Mouse (Mus musculus): Measurements from ENCODE around the gene Zdhhc22.

The Zdhhc22 gene

GRCm38 (mm10) chr12:86989890-86990754 lies at the start of gene Zdhhc22:
TSS of gene Zdhhc22 (minus strand) at chr12:86990430.
- no peak for DNase-seq

DNA sequence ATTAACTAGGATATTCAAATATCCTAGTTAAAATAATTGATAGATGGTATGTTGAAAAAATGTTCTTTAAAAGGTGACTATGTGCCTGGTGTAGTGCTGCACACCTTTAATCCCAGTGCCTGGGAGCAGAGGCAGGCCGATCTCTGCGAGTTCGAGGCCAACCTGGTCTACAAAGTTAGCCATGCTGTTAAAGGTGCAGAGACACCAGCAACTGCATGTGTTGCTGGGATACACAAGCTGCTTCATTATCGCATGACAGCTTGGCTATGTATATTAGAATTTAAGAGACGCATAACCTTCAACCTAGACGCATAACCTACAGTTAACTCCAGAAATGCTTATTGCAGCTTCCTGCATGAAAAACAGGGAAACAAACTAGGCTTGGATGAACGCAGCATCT lies 46.4 kb upstream of the Zdhhc22 start:
- DNase-seq: no peak

DNA sequence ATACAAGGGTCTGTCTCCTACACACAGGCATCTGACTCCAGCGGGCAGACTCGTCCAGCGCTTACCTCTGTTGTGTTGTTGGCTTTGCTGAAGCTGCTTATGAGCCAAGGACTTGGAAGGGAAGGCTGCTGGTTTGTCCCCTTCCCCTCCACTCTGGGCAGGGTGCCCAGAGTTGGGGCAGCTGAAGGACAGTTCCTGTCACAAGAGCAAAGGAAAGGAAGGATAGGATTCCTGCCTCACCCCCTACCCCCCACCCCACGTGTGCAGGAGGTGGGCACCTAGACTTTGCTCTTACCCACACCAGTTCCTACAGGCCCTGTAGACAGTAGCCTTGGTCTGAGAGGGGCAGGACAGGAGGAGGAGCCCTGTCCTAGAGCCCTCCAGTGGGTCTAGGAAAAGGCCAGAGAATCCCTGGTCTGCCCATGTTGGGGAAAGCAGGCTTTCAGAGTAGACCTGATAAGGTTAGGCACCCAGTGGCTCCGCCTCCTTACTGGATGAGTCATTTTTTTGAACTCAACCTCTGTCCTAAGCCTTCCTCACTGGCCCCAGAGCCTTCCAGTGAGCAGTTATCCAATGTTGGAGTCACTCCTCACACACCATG lies 41.0 kb upstream of the Zdhhc22 start:
- no peak for DNase-seq

DNA sequence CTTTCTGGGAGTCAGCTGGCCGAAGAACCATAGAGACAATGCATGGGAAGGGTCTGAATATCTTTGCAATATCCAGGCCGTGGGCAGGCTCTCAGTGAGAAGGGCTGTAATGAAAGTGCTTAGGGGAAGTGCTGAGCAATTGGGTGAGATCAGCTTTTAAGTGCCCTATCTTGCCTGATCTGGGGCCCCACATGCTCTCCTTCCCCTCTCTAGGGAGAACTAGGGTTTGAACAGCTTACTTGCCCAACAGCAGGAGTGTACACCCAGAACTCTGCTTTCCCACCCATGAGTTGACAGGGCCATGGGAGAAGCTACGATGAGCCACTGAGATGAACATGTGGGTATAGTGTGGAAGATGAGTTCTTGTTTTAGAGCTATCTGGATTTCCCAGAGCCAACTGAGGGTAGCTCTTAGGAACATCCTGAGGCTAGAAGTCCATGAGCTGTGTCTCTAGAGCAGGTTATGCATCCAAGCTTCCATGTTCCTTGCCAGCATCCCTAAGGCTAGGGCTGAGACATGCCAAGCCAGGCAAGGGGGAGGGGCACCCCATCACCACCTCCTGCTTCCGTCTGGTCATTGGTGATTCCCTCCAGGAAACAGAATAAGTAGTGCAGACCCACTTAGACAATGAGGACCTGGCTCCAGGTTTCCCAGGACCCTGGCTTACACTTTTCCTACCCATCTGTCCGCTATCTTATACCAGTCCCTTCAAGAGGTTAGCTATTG lies 39.2 kb upstream of the Zdhhc22 start:
- peak; percentile 91 for DNase-seq

- DNase-seq: peak; percentile 54
Measured at GRCm38 (mm10) chr12:87028068-87028467, 37.8 kb upstream of the Zdhhc22 start.

DNA sequence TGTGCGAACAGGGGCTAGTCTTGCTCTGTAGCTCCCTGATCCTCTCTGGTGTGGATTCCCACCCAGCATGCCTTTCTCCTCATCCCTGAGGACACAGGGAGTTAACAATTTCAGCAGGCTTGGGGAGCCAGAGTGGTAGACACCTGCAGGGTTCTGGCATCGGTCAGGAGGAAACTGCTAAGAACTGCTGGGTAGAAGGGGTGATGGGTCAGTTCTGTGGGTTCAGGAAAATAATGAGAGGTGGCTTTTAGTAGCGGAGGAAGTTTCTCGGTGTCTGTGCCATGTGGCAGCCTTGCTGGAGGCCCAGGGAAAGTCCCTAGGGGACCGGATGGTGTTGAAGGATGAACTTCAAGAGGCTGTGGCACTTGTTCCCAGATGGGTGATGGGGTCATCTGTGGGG lies 37.2 kb upstream of the Zdhhc22 start:
- DNase-seq: peak; percentile 59

DNA sequence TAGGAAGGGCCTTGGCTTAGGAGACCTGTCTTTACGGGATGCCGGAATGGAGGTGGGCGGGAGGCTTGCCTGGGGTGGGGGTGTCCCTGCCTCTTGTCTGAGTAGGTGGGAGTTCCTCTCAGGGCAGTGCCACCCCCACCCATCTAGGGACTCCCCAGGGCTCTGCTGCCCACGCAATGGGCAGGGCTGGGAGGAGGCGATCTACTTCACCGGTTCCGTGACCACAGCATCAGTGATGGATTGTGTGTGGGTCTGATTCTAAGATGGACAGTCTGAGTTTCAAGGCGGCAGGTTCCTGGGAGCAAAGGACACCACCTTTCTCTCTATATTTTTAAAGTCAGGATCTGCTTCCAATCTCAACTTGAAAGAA lies 36.6 kb upstream of the Zdhhc22 start:
- peak; percentile 61 for DNase-seq

- peak; percentile 90 for DNase-seq
Measured at GRCm38 (mm10) chr12:87026109-87026870, 36.1 kb upstream of the Zdhhc22 start.

DNA sequence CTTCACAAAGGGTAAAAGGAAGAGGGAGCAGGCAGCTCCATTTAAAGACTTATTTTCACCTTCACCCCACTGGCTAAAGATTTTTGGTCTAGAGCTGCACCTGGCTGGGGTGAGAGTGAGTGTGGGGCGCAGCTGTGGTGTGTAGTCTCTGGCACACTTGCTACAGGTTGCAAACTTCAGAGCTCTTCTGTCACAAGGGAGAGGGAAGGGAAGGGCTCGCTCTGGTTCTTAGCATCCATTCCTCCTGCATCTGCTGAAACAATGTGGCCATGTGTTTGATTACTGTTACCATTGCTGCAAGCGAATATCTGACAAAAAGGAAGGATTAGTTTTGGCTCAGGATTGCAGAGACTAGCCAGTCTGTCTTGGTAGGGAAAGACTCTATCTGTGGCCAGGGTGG lies 33.2 kb upstream of the Zdhhc22 start:
- no peak for DNase-seq

DNA sequence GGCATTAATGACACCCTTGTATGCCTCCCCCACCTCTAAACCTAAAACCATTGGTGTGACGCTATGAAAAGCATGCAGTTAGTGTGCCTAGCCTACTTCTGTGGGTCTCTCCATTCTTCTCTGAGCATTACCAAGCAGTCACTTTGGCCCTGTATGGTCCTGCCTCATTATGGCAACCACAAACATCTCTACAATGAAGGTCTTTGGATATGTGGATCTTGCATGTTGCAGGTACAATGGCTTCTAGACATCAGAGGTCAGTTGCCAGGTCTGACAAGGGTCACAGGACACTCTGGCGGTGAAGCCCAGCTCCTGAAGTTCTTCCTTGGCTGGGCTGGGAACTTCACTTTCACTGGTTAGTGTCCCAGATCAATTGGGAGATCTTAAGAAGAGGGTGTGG lies 31.8 kb upstream of the Zdhhc22 start:
- no peak for DNase-seq

- no peak for DNase-seq
Measured at GRCm38 (mm10) chr12:87021040-87021439, 30.8 kb upstream of the Zdhhc22 start, which contains the start of gene Tmem63c. TSS of gene Tmem63c (plus strand) at chr12:87021340.

DNA sequence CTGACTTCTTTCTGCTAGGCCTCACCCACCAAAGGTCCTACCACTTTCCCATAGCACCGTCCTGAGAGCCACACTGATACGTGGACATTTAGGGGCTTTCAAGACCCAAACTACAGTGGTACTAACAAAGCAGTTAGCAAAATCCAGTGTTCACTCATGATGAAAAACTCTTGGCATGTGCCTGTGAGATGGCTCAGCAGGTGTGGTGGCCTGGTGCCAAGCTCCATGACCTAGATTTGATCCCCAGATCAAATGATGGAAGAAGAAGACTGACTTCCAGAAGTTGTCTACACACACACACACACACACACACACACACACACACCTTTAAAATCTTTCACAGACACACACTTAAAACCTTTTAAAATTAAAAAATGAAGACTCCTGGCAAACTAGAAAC lies 28.5 kb upstream of the Zdhhc22 start:
- DNase-seq: peak; percentile 78

GRCm38 (mm10) chr12:87017041-87017440 lies 26.8 kb upstream of the Zdhhc22 start:
- peak; percentile 80 for DNase-seq

DNA sequence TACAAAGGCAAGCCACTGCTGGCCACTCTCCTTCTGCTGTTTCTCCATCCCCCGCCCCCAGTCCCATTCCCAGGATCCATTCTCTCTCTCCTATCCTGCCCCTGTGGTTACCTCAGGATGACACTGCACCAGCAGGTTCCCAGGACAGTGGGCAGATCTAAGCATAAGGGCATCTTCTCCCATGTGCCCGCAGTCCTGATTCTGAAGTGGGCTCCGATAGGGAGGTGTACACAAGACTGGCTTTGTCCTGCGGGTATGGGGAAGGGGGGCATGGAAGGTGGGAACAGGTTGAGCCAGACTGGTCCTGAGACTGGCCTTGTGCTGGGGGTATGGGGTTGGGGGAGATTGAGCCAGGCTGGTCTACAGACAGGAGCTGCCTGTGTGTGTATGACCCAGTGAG lies 14.4 kb upstream of the Zdhhc22 start:
- DNase-seq: no peak

- no peak for DNase-seq
Measured at GRCm38 (mm10) chr12:87003606-87004005, 13.4 kb upstream of the Zdhhc22 start.

GRCm38 (mm10) chr12:87002815-87003214 lies 12.6 kb upstream of the Zdhhc22 start:
- DNase-seq: no peak

GRCm38 (mm10) chr12:87002209-87002608 lies 12.0 kb upstream of the Zdhhc22 start:
- DNase-seq: no peak

DNA sequence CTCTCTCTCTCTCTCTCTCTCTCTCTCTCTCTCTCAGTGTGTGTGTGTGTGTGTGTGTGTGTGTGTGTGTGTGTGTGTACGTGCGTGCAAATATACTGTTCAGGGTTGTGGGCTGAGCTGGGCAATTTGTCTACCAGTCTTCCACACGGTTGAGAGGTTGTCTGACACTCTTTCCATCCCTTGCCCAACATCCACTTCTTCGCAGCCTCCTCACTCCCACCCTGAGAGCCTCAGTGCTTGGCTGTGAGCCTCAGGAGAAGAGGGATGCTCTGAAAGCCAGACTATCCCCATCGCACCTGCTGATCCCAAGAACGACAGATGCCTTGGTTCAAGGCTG lies 10.6 kb upstream of the Zdhhc22 start:
- no peak for DNase-seq

DNA sequence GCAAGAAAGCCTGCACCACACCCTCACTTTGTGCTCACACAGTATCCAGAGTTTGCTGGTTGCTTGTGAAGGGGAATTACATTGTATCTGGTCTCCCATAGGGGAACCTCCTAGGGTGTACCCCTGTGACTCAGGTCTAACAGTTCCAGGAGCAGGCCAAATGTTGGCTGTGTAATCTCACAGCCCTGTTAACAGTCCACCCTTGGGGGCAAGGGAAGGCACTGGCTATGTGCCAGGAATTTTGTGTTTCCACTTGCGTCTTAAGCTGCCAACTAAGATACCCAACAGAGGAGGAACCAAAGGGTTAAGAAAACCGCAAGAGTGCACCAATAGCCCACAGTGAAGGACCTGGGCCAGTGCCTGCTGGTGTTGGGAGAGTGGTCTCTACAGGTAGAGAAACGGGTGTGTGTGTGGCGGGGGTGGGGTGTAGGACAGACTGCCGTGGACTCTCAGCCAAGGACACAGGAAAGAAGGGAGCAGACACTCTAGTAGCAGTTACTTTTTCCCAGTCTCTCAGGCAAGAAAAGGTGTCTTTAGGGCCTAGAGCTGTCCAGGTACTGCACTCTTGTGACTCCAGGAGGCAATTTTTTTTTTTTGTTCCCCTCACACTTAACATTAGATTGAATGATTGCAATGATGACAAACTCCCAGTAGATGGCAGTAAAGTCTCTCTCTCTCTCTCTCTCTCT lies 10.1 kb upstream of the Zdhhc22 start:
- peak; percentile 73 for DNase-seq

DNA sequence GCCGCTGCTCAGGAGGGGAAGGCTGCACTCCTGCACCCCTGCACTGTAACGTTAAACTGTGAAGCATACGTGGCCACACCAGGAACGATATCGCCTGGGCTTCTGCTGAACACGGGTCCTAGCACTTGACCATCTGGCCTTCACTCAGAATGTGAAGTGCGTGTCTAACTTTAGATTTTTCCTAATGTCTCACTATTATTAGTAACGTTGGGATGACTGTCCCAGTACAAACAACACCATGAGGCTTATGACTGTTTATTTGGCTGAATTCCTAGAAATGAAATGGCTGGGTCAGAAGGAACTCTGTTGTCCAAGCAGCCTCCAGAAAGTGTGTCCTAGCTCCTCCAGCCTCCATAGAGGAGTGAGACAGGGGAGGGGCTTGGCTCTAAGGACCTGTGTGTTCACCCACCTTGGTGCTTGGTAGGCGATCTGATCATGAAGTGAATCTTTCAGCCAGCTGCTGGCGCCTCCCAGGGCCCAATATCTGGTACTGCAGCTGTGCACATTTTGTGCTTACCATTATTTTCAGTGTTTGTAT lies 9.1 kb upstream of the Zdhhc22 start:
- peak; percentile 64 for DNase-seq

- DNase-seq: no peak
Measured at GRCm38 (mm10) chr12:86998699-86999098, 8.5 kb upstream of the Zdhhc22 start.

GRCm38 (mm10) chr12:86995931-86996330 lies 5.7 kb upstream of the Zdhhc22 start:
- no peak for DNase-seq

Measured in cerebellum, adult 9-10 months (tissue).